Mouse (Mus musculus): ENCODE results near the gene Hist1h2ag. TPM values are rescaled to one million over a fixed set of nuclear protein-coding genes. Genes with fewer than 3 reads are reported as not detected.
A peak's percentile ranks its signal among the peaks of the same experiment; 100 is the strongest.

Hist1h2ag gene
- polyA plus RNA-seq, 2 experiments, result 18.0 to 35.2 TPM

GRCm38 (mm10) chr13:21996840-21997185 is 45.9 kb downstream of the Hist1h2ag start:
- no peak overlapping the region for H3K27ac ChIP-seq
- DNase-seq (ENCODE audit: low read depth in 3 of 3, low spot score in 3 of 3) (no peak), ATAC-seq (ENCODE audit: insufficient read depth) (no peak)
- peaks cover 59% of the 10 kb centered on the region for H3K27me3 ChIP-seq (ENCODE audit: control insufficient read depth, insufficient read depth, low read length)
- H3K9ac ChIP-seq (replicated peaks), result no peak overlapping the region
- peak overlapping the region; percentile 74 for H3K4me2 ChIP-seq (ENCODE audit: low read depth)
- WGBS (ENCODE audit: insufficient replicate concordance), result 1% methylated on average over 13 of the region's 13 CpGs
- no peak for TF ChIP-seq EP300 (IDR thresholded peaks at IDR 0.05; ENCODE audit: low read depth)
- no peak for TF ChIP-seq CTCF (IDR thresholded peaks at IDR 0.05; ENCODE audit: low read depth)
- peak overlapping the region; percentile 35 to 55 for H3K4me3 ChIP-seq (ENCODE audit: insufficient read depth in 1 of 2, low read depth in 2 of 2, low read length in 2 of 2)
- H3K36me3 ChIP-seq (replicated peaks; ENCODE audit: control insufficient read depth, insufficient read depth, low read depth), result no peaks in the 10 kb centered on the region
- H3K9me3 ChIP-seq (ENCODE audit: control insufficient read depth, low read length), result no peaks in the 10 kb centered on the region
- H3K4me1 ChIP-seq (replicated peaks; ENCODE audit: control insufficient read depth in 2 of 2, insufficient read depth in 2 of 2, low read length in 1 of 2), result peaks cover 0 to 25% of the 10 kb centered on the region in 2 experiments; a peak in 3 of 4 replicates

GRCm38 (mm10) chr13:21996101-21996839 is 46.5 kb downstream of the Hist1h2ag start:
- H3K4me2 ChIP-seq (ENCODE audit: low read depth), result peak overlapping the region; percentile 74
- H3K27me3 ChIP-seq (ENCODE audit: control insufficient read depth, insufficient read depth, low read length), result peaks cover 58% of the 10 kb centered on the region
- no peak overlapping the region for H3K27ac ChIP-seq
- ATAC-seq (ENCODE audit: insufficient read depth) (peak; percentile 35; the same call in 1 of the 2 replicates), DNase-seq (ENCODE audit: low read depth in 3 of 3, low spot score in 3 of 3) (no peak)
- peaks cover 0 to 20% of the 10 kb centered on the region in 2 experiments; a peak in 3 of 4 replicates for H3K4me1 ChIP-seq (replicated peaks; ENCODE audit: control insufficient read depth in 2 of 2, insufficient read depth in 2 of 2, low read length in 1 of 2)
- no peaks in the 10 kb centered on the region for H3K36me3 ChIP-seq (replicated peaks; ENCODE audit: control insufficient read depth, insufficient read depth, low read depth)
- 1% methylated on average over 12 of the region's 12 CpGs for WGBS (ENCODE audit: insufficient replicate concordance)
- H3K9ac ChIP-seq (replicated peaks), result no peak overlapping the region
- peak overlapping the region; percentile 51 to 55 for H3K4me3 ChIP-seq (ENCODE audit: insufficient read depth in 1 of 2, low read depth in 2 of 2, low read length in 2 of 2)
- no peaks in the 10 kb centered on the region for H3K9me3 ChIP-seq (ENCODE audit: control insufficient read depth, low read length)
- no peak for TF ChIP-seq EP300 (IDR thresholded peaks at IDR 0.05; ENCODE audit: low read depth)
- TF ChIP-seq CTCF (IDR thresholded peaks at IDR 0.05; ENCODE audit: low read depth), result no peak

GRCm38 (mm10) chr13:21995331-21995914 is 47.3 kb downstream of the Hist1h2ag start:
- Histone ChIP-seq H3K4me1 (replicated peaks; ENCODE audit: control insufficient read depth in 2 of 2, insufficient read depth in 2 of 2, low read length in 1 of 2) (peaks cover 0 to 18% of the 10 kb centered on the region in 2 experiments; a peak in 3 of 4 replicates), H3K27me3 (ENCODE audit: control insufficient read depth, insufficient read depth, low read length) (peaks cover 51% of the 10 kb centered on the region), H3K36me3 (replicated peaks; ENCODE audit: control insufficient read depth, insufficient read depth, low read depth) (no peaks in the 10 kb centered on the region), H3K27ac (no peak overlapping the region), H3K4me3 (ENCODE audit: insufficient read depth in 1 of 2, low read depth in 2 of 2, low read length in 2 of 2) (peak overlapping the region; percentile 51 to 61), H3K4me2 (ENCODE audit: low read depth) (peak overlapping the region; percentile 74), H3K9me3 (ENCODE audit: control insufficient read depth, low read length) (no peaks in the 10 kb centered on the region), H3K9ac (replicated peaks) (peak overlapping the region; percentile 27)
- TF ChIP-seq EP300 (IDR thresholded peaks at IDR 0.05; ENCODE audit: low read depth) (no peak), CTCF (IDR thresholded peaks at IDR 0.05; ENCODE audit: low read depth) (peak; percentile 39; the same call in 1 of the 2 replicates)
- ATAC-seq (ENCODE audit: insufficient read depth) (no peak), DNase-seq (ENCODE audit: low read depth in 3 of 3, low spot score in 3 of 3) (no peak)
- WGBS (ENCODE audit: insufficient replicate concordance), result under 1% methylated on average over 21 of the region's 21 CpGs

GRCm38 (mm10) chr13:21994896-21995295 is 47.8 kb downstream of the Hist1h2ag start:
- DNase-seq (ENCODE audit: low read depth in 3 of 3, low spot score in 3 of 3), result no peak
- Histone ChIP-seq H3K9ac (replicated peaks) (no peak overlapping the region; the same call in 1 of the 2 replicates), H3K9me3 (ENCODE audit: control insufficient read depth, low read length) (no peaks in the 10 kb centered on the region), H3K36me3 (replicated peaks; ENCODE audit: control insufficient read depth, insufficient read depth, low read depth) (no peaks in the 10 kb centered on the region), H3K27ac (no peak overlapping the region), H3K4me3 (ENCODE audit: insufficient read depth in 1 of 2, low read depth in 2 of 2, low read length in 2 of 2) (peak overlapping the region; percentile 51 to 61), H3K4me1 (replicated peaks; ENCODE audit: control insufficient read depth in 2 of 2, insufficient read depth in 2 of 2, low read length in 1 of 2) (peaks cover 0 to 18% of the 10 kb centered on the region in 2 experiments; a peak in 3 of 4 replicates), H3K27me3 (ENCODE audit: control insufficient read depth, insufficient read depth, low read length) (peaks cover 46% of the 10 kb centered on the region), H3K4me2 (ENCODE audit: low read depth) (peak overlapping the region; percentile 74)
- 5% methylated on average over 8 of the region's 8 CpGs for WGBS (ENCODE audit: insufficient replicate concordance)
- ATAC-seq (ENCODE audit: insufficient read depth), result no peak
- TF ChIP-seq CTCF (IDR thresholded peaks at IDR 0.05; ENCODE audit: low read depth) (no peak), EP300 (IDR thresholded peaks at IDR 0.05; ENCODE audit: low read depth) (no peak)
